Mouse (Mus musculus): ENCODE data around the gene Colq.

- no peak for TF ChIP-seq CTCF (IDR thresholded peaks at IDR 0.05; ENCODE audit: borderline replicate concordance, extremely low read depth, insufficient read depth, insufficient read length)
- TF ChIP-seq POLR2A (IDR thresholded peaks at IDR 0.05; ENCODE audit: borderline replicate concordance, extremely low read depth, insufficient read depth, insufficient read length, poor library complexity, severe bottlenecking): no peak
Measured at GRCm38 (mm10) chr14:31510322-31510721, 80.8 kb downstream of the Colq start.
